Mouse (Mus musculus): ENCODE results near the gene Leap2.

DNA sequence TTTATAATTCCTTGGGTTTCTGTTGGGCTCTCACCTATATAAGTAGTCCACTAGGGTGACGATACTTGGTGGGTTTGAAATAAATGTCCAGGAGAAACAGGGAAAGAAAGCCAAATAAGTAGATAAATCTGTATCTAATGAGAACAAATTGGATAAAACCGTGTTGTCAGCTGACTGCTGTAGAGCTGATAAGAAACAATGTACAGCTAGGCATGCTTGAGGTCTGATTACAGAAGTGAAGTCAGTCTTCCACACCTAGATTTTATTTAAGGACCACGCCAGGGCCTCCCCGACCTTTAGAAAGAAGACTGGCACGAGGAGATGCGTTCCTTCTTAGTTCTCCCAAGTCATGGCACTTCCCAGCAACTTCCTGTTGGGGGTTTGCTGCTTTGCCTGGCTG lies 10.1 kb upstream of the Leap2 start:
- TF ChIP-seq CTCF (IDR thresholded peaks at IDR 0.05; ENCODE audit: low read depth) = no peak
- TF ChIP-seq EP300 (IDR thresholded peaks at IDR 0.05; ENCODE audit: low read depth) = no peak
